Mouse (Mus musculus) MEL (cell line): ENCODE data around the gene Qrich1. TPM values are rescaled to one million over a fixed set of nuclear protein-coding genes. Genes with fewer than 3 reads are reported as not detected.

Source experiments
- DNase-seq: peaks from one replicate; pipeline ENCODE4 v3.0.0; 2011; ENCODE audit warnings: low read depth, low spot score
- H3K27ac ChIP-seq: 2 replicates; pipeline ENCODE4 v1.5.1; 2012; ENCODE audit warnings: low read depth, mild to moderate bottlenecking, control low read depth, low read length, moderate library complexity; ENCODE audit not compliant: control insufficient read depth
- H3K27me3 ChIP-seq, 2 experiments: fragments of 150-350 bp in 1 of 2; sonication (generic) in 1 of 2; 2 replicates each; pipeline ENCODE4 v1.6.1; 2012; ENCODE audit warnings: low read length in 2 of 2, mild to moderate bottlenecking in 2 of 2, improper control_type of control experiment in 1 of 2, moderate library complexity in 1 of 2; ENCODE audit not compliant: insufficient read depth in 2 of 2, control insufficient read depth in 1 of 2
- H3K36me3 ChIP-seq, 2 experiments: 2 replicates each; pipeline ENCODE4 v1.6.1; 2012 to 2014; ENCODE audit warnings: low read length in 2 of 2, improper control_type of control experiment in 1 of 2, inconsistent platforms in 1 of 2, mild to moderate bottlenecking in 1 of 2; ENCODE audit not compliant: insufficient read depth in 2 of 2, control insufficient read depth in 1 of 2
- H3K4me1 ChIP-seq, 2 experiments: fragments of 150-350 bp in 1 of 2; sonication (generic) in 1 of 2; 2 replicates each; pipeline ENCODE4 v1.6.1; 2012; ENCODE audit warnings: low read length in 2 of 2, improper control_type of control experiment in 1 of 2, mild to moderate bottlenecking in 1 of 2; ENCODE audit not compliant: insufficient read depth in 2 of 2, control insufficient read depth in 1 of 2
- H3K4me3 ChIP-seq, 2 experiments: fragments of 150-350 bp in 1 of 2; sonication (generic) in 1 of 2; 2 replicates each; pipeline ENCODE4 v1.5.1; 2012; ENCODE audit warnings: low read depth in 2 of 2, low read length in 2 of 2, mild to moderate bottlenecking in 2 of 2, moderate library complexity in 2 of 2, control low read depth in 1 of 2, improper control_type of control experiment in 1 of 2; ENCODE audit not compliant: control insufficient read depth in 1 of 2, insufficient read depth in 1 of 2
- H3K79me2 ChIP-seq: 2 replicates; pipeline ENCODE4 v1.6.1; 2012; ENCODE audit warnings: mild to moderate bottlenecking, low read length, moderate library complexity; ENCODE audit not compliant: control insufficient read depth, poor library complexity, insufficient read depth
- H3K9ac ChIP-seq: 2 replicates; pipeline ENCODE4 v1.6.1; 2012; ENCODE audit warnings: low read depth, mild to moderate bottlenecking, control low read depth, low read length, moderate library complexity; ENCODE audit not compliant: control insufficient read depth, poor library complexity, severe bottlenecking
- H3K9me3 ChIP-seq: fragments of 150-350 bp; sonication (generic); replicated peaks from 2 replicates; pipeline ENCODE4 v1.6.1; 2012; ENCODE audit warnings: mild to moderate bottlenecking, low read length, improper control_type of control experiment, moderate library complexity; ENCODE audit not compliant: insufficient read depth
- CHD1 ChIP-seq: IDR thresholded peaks from 2 replicates; pipeline ENCODE4 v1.6.1; 2012; ENCODE audit warnings: low read depth, mild to moderate bottlenecking, inconsistent platforms, low read length, improper control_type of control experiment
- CHD2 ChIP-seq: IDR thresholded peaks from 2 replicates; pipeline ENCODE4 v1.6.1; 2011; ENCODE audit warnings: low read length, improper control_type of control experiment
- E2F4 ChIP-seq: IDR thresholded peaks from 2 replicates; pipeline ENCODE4 v1.6.1; 2011; ENCODE audit warnings: low read depth, low read length, improper control_type of control experiment, borderline replicate concordance
- EP300 ChIP-seq, 2 experiments: IDR thresholded peaks; 2 replicates each; pipeline ENCODE4 v1.6.1; 2011; ENCODE audit warnings: improper control_type of control experiment in 2 of 2, low read length in 2 of 2, low read depth in 1 of 2, mild to moderate bottlenecking in 1 of 2
- GABPA ChIP-seq: IDR thresholded peaks from 2 replicates; pipeline ENCODE4 v1.6.1; 2012; ENCODE audit warnings: low read depth, mild to moderate bottlenecking, inconsistent platforms, low read length, improper control_type of control experiment, moderate library complexity
- GATA1 ChIP-seq: IDR thresholded peaks from 2 replicates; pipeline ENCODE4 v1.6.1; 2011; ENCODE audit warnings: low read depth, low read length, improper control_type of control experiment
- HCFC1 ChIP-seq: IDR thresholded peaks from 2 replicates; pipeline ENCODE4 v1.6.1; 2012; ENCODE audit warnings: low read depth, mild to moderate bottlenecking, inconsistent platforms, low read length, improper control_type of control experiment, moderate library complexity
- JUND ChIP-seq: IDR thresholded peaks from 2 replicates; pipeline ENCODE4 v1.6.1; 2011; ENCODE audit warnings: low read depth, mild to moderate bottlenecking, improper control_type of control experiment, low read length
- MXI1 ChIP-seq: IDR thresholded peaks from 2 replicates; pipeline ENCODE4 v1.6.1; 2011; ENCODE audit warnings: mild to moderate bottlenecking, low read depth, low read length, improper control_type of control experiment
- MYB ChIP-seq: IDR thresholded peaks from 2 replicates; pipeline ENCODE4 v1.6.1; 2011; ENCODE audit warnings: mild to moderate bottlenecking, low read depth, low read length, improper control_type of control experiment
- MYC ChIP-seq: IDR thresholded peaks from 2 replicates; pipeline ENCODE4 v1.6.1; 2011; ENCODE audit warnings: low read depth, mild to moderate bottlenecking, low read length, improper control_type of control experiment, moderate library complexity
- NELFE ChIP-seq: IDR thresholded peaks from 2 replicates; pipeline ENCODE4 v1.6.1; 2011; ENCODE audit warnings: low read depth, low read length, improper control_type of control experiment
- NRF1 ChIP-seq: IDR thresholded peaks from 2 replicates; pipeline ENCODE4 v1.6.1; 2014; ENCODE audit warnings: low read depth, mild to moderate bottlenecking, inconsistent platforms, low read length, improper control_type of control experiment, moderate library complexity; ENCODE audit not compliant: poor library complexity, insufficient read depth, severe bottlenecking
- POLR2AphosphoS5 ChIP-seq: IDR thresholded peaks from 2 replicates; pipeline ENCODE4 v1.6.1; 2012; ENCODE audit warnings: low read depth, borderline replicate concordance, mild to moderate bottlenecking, inconsistent platforms, low read length, moderate library complexity, mixed read lengths
- RAD21 ChIP-seq: IDR thresholded peaks from 2 replicates; pipeline ENCODE4 v1.6.1; 2011; ENCODE audit warnings: mild to moderate bottlenecking, low read depth, low read length, improper control_type of control experiment
- SIN3A ChIP-seq: IDR thresholded peaks from 2 replicates; pipeline ENCODE4 v1.6.1; 2012; ENCODE audit warnings: low read length, improper control_type of control experiment, inconsistent platforms
- TAL1 ChIP-seq: IDR thresholded peaks from 2 replicates; pipeline ENCODE4 v1.6.1; 2012; ENCODE audit warnings: mild to moderate bottlenecking, inconsistent platforms, low read length, moderate library complexity, mixed read lengths
- TCF12 ChIP-seq: IDR thresholded peaks from 2 replicates; pipeline ENCODE4 v1.6.1; 2014; ENCODE audit warnings: low read depth, mild to moderate bottlenecking, inconsistent platforms, low read length, improper control_type of control experiment, moderate library complexity
- UBTF ChIP-seq: IDR thresholded peaks from 2 replicates; pipeline ENCODE4 v1.6.1; 2012; ENCODE audit warnings: low read depth, mild to moderate bottlenecking, inconsistent platforms, low read length, improper control_type of control experiment, moderate library complexity, borderline replicate concordance; ENCODE audit not compliant: insufficient read depth
- USF1 ChIP-seq: IDR thresholded peaks from 2 replicates; pipeline ENCODE4 v1.6.1; 2014; ENCODE audit warnings: low read depth, mild to moderate bottlenecking, inconsistent platforms, low read length, improper control_type of control experiment, moderate library complexity
- USF2 ChIP-seq, 2 experiments: IDR thresholded peaks; 2 replicates each; pipeline ENCODE4 v1.6.1; 2011 to 2012; ENCODE audit warnings: improper control_type of control experiment in 2 of 2, low read length in 2 of 2, borderline replicate concordance in 1 of 2, inconsistent platforms in 1 of 2, low read depth in 1 of 2, mild to moderate bottlenecking in 1 of 2; ENCODE audit not compliant: insufficient read depth in 1 of 2
- ZC3H11A ChIP-seq: IDR thresholded peaks from 2 replicates; pipeline ENCODE4 v1.6.1; 2012; ENCODE audit warnings: low read depth, mild to moderate bottlenecking, inconsistent platforms, low read length, improper control_type of control experiment
- ZKSCAN1 ChIP-seq: IDR thresholded peaks from 2 replicates; pipeline ENCODE4 v1.6.1; 2012; ENCODE audit warnings: low read depth, mild to moderate bottlenecking, inconsistent platforms, low read length, improper control_type of control experiment, moderate library complexity
- ZMIZ1 ChIP-seq: IDR thresholded peaks from 2 replicates; pipeline ENCODE4 v1.6.1; 2012; ENCODE audit warnings: low read depth, mild to moderate bottlenecking, inconsistent platforms, low read length, improper control_type of control experiment, moderate library complexity
- polyA plus RNA-seq, 2 experiments: library from polyadenylated mRNA; stranded (reverse) in 1 of 2; unstranded in 1 of 2; fragments of >175 nt in 1 of 2; fragments of >200 nt in 1 of 2; gene quantifications; 2 replicates each; pipeline versions ENCODE4 v1.2.1 to v1.2.4; 2012; ENCODE audit warnings: low replicate concordance in 2 of 2, low read depth in 1 of 2; ENCODE audit not compliant: insufficient read length in 2 of 2, insufficient read depth in 1 of 2, missing spikeins in 1 of 2
- total RNA-seq: library from RNA; depleted of rRNA; stranded (reverse); fragments of 300-350 nt; gene quantifications from 2 replicates; pipeline ENCODE4 v1.2.3, GENCODE M21; 2012

The Qrich1 gene
- total and polyA plus RNA-seq, 3 experiments, result 84.5 to 161 (median 126) TPM

DNA sequence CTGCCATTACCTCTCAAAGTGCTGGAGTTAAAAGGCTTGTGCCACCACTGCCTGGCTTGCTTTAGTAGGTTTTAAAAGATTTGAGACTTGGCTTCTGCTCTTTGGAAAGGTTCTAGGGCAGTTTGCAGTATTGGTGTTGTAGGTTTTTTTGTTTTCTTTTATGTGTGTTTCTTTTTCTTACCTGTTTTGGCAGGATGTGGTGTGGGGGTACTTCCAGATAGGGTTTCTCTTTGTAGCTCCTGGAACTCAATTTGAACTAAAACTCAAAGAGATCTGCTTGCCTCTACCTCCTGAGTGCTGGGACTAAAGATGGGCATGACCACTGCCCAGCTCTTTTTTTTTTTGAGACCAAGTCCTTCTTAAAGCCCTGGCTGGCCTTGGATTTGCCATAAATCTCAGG is 24.2 kb downstream of the Qrich1 start:
- Histone ChIP-seq H3K27me3 (no peaks in the 10 kb centered on the region), H3K79me2 (peaks cover 8% of the 10 kb centered on the region; the same call in 1 of the 2 replicates), H3K9me3 (no peaks in the 10 kb centered on the region), H3K36me3 (peaks cover 2 to 62% of the 10 kb centered on the region in 2 experiments; a peak in 2 of 4 replicates), H3K4me1 (no peaks in the 10 kb centered on the region; a peak in 1 of 4 replicates), H3K4me3 (no peak overlapping the region), H3K27ac (no peak overlapping the region), H3K9ac (no peak overlapping the region)
- TF ChIP-seq ZKSCAN1 (no peak), GATA1 (no peak), ZC3H11A (no peak), MYB (no peak), CHD1 (no peak), NELFE (no peak), MXI1 (no peak), EP300 (IDR thresholded peaks at IDR 0.05; ENCODE audit: low read depth in 1 of 2, low read length in 2 of 2) (no peak), TAL1 (no peak), NRF1 (no peak), JUND (no peak), USF1 (no peak), SIN3A (no peak)
- no peak for DNase-seq

DNA sequence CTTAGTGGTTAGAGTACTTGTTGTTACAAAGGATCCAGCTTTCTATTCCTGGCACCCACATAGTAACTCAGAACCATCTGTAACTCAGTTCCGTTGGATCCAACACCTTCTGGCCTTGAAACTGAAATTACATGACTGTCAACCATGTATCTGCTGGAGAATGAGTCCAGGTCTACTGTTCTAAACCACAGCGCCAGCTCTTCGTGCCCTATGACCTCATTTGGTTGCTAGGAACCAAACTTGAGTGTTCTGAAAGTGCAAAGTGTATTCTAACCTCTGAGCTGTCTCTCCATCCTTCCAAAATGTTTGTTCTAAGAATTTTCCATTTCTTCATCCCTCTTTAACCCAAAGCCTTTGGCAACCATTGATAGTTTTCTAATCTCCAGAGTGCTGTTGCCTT is 29.4 kb downstream of the Qrich1 start:
- peaks cover 0 to 53% of the 10 kb centered on the region in 2 experiments; a peak in 3 of 4 replicates for H3K36me3 ChIP-seq
- H3K79me2 ChIP-seq, result no peaks in the 10 kb centered on the region
- H3K9me3 ChIP-seq, result no peaks in the 10 kb centered on the region
- no peaks in the 10 kb centered on the region for H3K27me3 ChIP-seq
- H3K4me3 ChIP-seq, result no peak overlapping the region
- no peak for DNase-seq
- TF ChIP-seq NELFE (no peak), USF2 (IDR thresholded peaks at IDR 0.05; ENCODE audit: borderline replicate concordance in 1 of 2, insufficient read depth in 1 of 2, low read depth in 1 of 2, low read length in 2 of 2) (no peak), UBTF (no peak), E2F4 (no peak), POLR2AphosphoS5 (no peak), RAD21 (no peak), ZMIZ1 (no peak), GABPA (no peak), MXI1 (no peak), CHD2 (no peak), MYC (no peak), HCFC1 (no peak), TCF12 (no peak)
- TF ChIP-seq, all 39 proteins: peak for 0
- Histone ChIP-seq H3K27ac (no peak overlapping the region), H3K4me1 (no peaks in the 10 kb centered on the region), H3K9ac (no peak overlapping the region)
